11 mouse cellular contexts compared by ENCODE assay signal in genomic region chr8:84023085-84023484, GRCm38 (mm10). TPM values are rescaled to one million over a fixed set of nuclear protein-coding genes. Genes with fewer than 3 reads are reported as not detected.
DNase-seq lines count a peak whose midpoint lies in the region; TF ChIP-seq lines count a peak whose summit lies in the region.
"Had no signal": no experiment of that assay in that cellular context is flagged by ENCODE, and none has a peak within 500 bp of the region (broad histone marks: within the 10 kb centered on the region; RNA-seq: fewer than 3 reads in every experiment).

No protein-coding gene starts in this region.

- no peak overlapping the region for H3K9ac ChIP-seq in heart, adult 2 months (ENCODE audit: low read depth, low read length)
- H3K9ac ChIP-seq: embryonic facial prominence, embryonic 15.5 days; hindbrain, embryonic 14.5 days; limb, embryonic 13.5 days had no signal

- H3K27ac ChIP-seq in heart, adult 2 months: peak overlapping the region; percentile 67
- H3K27ac ChIP-seq: embryonic facial prominence, embryonic 15.5 days; hindbrain, embryonic 14.5 days; limb, embryonic 13.5 days had no signal

- peak; percentile 78 for TF ChIP-seq EP300 in heart, adult 2 months (IDR thresholded peaks at IDR 0.05; ENCODE audit: insufficient read depth, low read depth, low read length)

- no peak for TF ChIP-seq POLR2A in heart, adult 2 months (IDR thresholded peaks at IDR 0.05; ENCODE audit: insufficient read depth, low read depth, low read length)

- peak overlapping the region; percentile 13; the same call in 1 of the 2 replicates for H3K4me3 ChIP-seq in heart, adult 2 months
- H3K4me3 ChIP-seq: embryonic facial prominence, embryonic 15.5 days; limb, embryonic 13.5 days had no signal

- H3K4me1 ChIP-seq in heart, adult 2 months (ENCODE audit: control insufficient read depth, insufficient read depth, low read length): peaks cover 9% of the 10 kb centered on the region

- intact Hi-C loops in heart, adult 2 months (cut with DNase I): no loop called here

- H3K27me3 ChIP-seq in heart, adult 2 months (ENCODE audit: control insufficient read depth, insufficient read depth, low read length): no peaks in the 10 kb centered on the region; the same call in 1 of the 2 replicates

- peaks cover 4% of the 10 kb centered on the region; the same call in 1 of the 2 replicates for H3K36me3 ChIP-seq in heart, adult 2 months (ENCODE audit: control insufficient read depth, insufficient read depth, low read length)
- H3K36me3 ChIP-seq: embryonic facial prominence, embryonic 15.5 days; limb, embryonic 13.5 days had no signal

- WGBS in heart, adult 2 months: 3% methylated on average over 5 of the region's 5 CpGs

- peak; percentile 60 for DNase-seq in adrenal gland, postnatal 14 days
- no peak for DNase-seq in adrenal gland, postnatal 25 days
- peak; percentile 80 to 87 for DNase-seq in heart, adult 2 months
- DNase-seq in kidney, adult 8-10 months: peak; percentile 89 to 90
- DNase-seq in lung, postnatal 36 days: peak; percentile 87
- no peak for DNase-seq in cerebellum, postnatal 14 days
- no peak for DNase-seq in right cerebral cortex, postnatal 14 days
- no peak for DNase-seq in cerebellum, adult 9-11 months

- no peaks in the 10 kb centered on the region for H3K79me2 ChIP-seq in heart, adult 2 months (replicated peaks; ENCODE audit: control insufficient read depth, insufficient read depth, low read length)

- no peak for TF ChIP-seq CTCF in heart, adult 2 months (IDR thresholded peaks at IDR 0.05)

RNA-seq across cellular contexts. Expression of gene Palm3, which starts 1.8 kb away (rescaled TPM):
- total RNA-seq in adrenal gland, postnatal 14 days (2021): 0.38 and 0.52 TPM in 2 replicates
- 0.76 and 1.4 TPM in 2 replicates for total RNA-seq in adrenal gland, postnatal 25 days (2021)
- total RNA-seq in heart, adult 2 months (2021): under 1 TPM; 0.20 to 0.26 TPM
- polyA plus RNA-seq in heart, adult 2 months (2012; rRNA removed): 0.21 TPM in 1 of 2 replicates, not detected in the other

RNA-seq across cellular contexts. Expression of gene 2210011C24Rik, which starts 11.1 kb away (rescaled TPM):
- total RNA-seq in adrenal gland, postnatal 14 days (2021): not detected in 2 replicates
- not detected in 2 replicates for total RNA-seq in adrenal gland, postnatal 25 days (2021)
- total RNA-seq in heart, adult 2 months (2021): 1 to 10 TPM; 2.2 to 3.7 TPM
- 0.64 and 1.2 TPM in 2 replicates for polyA plus RNA-seq in heart, adult 2 months (2012; rRNA removed)

RNA-seq across cellular contexts. Expression of gene Il27ra, which starts 19.3 kb away (rescaled TPM):
- 2.3 and 12.2 TPM in 2 replicates for total RNA-seq in adrenal gland, postnatal 14 days (2021)
- 2.5 and 3.6 TPM in 2 replicates for total RNA-seq in adrenal gland, postnatal 25 days (2021)
- total RNA-seq in heart, adult 2 months (2021): 1 to 10 TPM; 3.2 to 3.7 TPM
- 4.1 and 4.6 TPM in 2 replicates for polyA plus RNA-seq in heart, adult 2 months (2012; rRNA removed)

RNA-seq across cellular contexts. Expression of gene Rln3, which starts 21.7 kb away (rescaled TPM):
- total RNA-seq in adrenal gland, postnatal 14 days (2021): 0.64 TPM in 1 of 2 replicates, not detected in the other
- total RNA-seq in adrenal gland, postnatal 25 days (2021): not detected in 2 replicates
- total RNA-seq in heart, adult 2 months (2021): not detected
- polyA plus RNA-seq in heart, adult 2 months (2012; rRNA removed): not detected in 2 replicates
- polyA plus RNA-seq: embryonic facial prominence, embryonic 15.5 days; limb, embryonic 13.5 days had no signal

RNA-seq across cellular contexts. Expression of gene 1700067K01Rik, which starts 21.8 kb away (rescaled TPM):
- total RNA-seq in adrenal gland, postnatal 14 days (2021): 0.56 and 0.83 TPM in 2 replicates
- 0.67 TPM in 1 of 2 replicates, not detected in the other for total RNA-seq in adrenal gland, postnatal 25 days (2021)
- under 1 TPM in 1 of 2 experiments, not detected in 1; 0.26 TPM for total RNA-seq in heart, adult 2 months (2021)
- 0.16 and 0.50 TPM in 2 replicates for polyA plus RNA-seq in heart, adult 2 months (2012; rRNA removed)

Comparison
In these comparisons a context has a peak if more than half of its experiments do, and no peak if none do; other contexts are left out.
1. DNase-seq: peak in adrenal gland, postnatal 14 days (single experiment), heart, adult 2 months (2 of 2), kidney, adult 8-10 months (2 of 2) and lung, postnatal 36 days (single experiment); none in adrenal gland, postnatal 25 days (single experiment), cerebellum, postnatal 14 days (0 of 2), right cerebral cortex, postnatal 14 days (single experiment) and cerebellum, adult 9-11 months (single experiment).